19 mouse cellular contexts compared by ENCODE assay signal in the genomic region with DNA sequence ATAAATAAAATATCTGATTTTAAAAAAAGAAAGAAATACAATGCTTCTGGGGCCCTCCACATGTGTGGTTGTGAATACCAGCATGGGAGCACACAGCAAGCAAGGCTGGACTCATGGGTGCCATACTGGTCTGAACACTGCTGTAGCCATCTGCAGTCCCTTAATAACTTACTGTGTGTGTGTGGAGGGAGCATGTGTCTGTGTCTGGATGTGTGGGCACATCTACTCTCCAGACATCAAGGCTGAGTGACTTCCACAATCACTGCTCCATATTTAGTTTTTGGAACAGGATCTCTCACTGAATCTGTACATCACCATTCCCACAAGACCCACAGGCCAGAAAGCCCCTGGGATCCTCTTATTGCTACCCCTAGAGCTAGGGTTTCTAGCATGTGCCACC.
"Had no signal": no experiment of that assay in that cellular context is flagged by ENCODE, and none has a peak within 500 bp of the region (broad histone marks: within the 10 kb centered on the region; RNA-seq: fewer than 3 reads in every experiment).

No protein-coding gene starts in this region.

- H3K27me3 ChIP-seq: midbrain, embryonic 12.5 days; neural tube, embryonic 13.5 days; neural tube, embryonic 15.5 days had no signal

- H3K36me3 ChIP-seq: midbrain, embryonic 10.5 days; midbrain, embryonic 12.5 days; neural tube, embryonic 13.5 days; neural tube, embryonic 15.5 days had no signal

- H3K4me3 ChIP-seq: midbrain, embryonic 10.5 days; midbrain, embryonic 12.5 days; myocyte; neural tube, embryonic 13.5 days; neural tube, embryonic 15.5 days had no signal

- DNase-seq: lung, adult 18-20 months; lung, embryonic 14.5 days; lung, postnatal 10 days; lung, postnatal 4 days; midbrain, embryonic 14.5 days; retina, postnatal 1 day; right cerebral cortex, adult 18-20 months; right cerebral cortex, postnatal 25 days; right cerebral cortex, postnatal 4 days; spleen, adult 18-20 months; thymus, adult 18-20 months; thymus, postnatal 14 days; thymus, postnatal 36 days had no signal

- H3K27ac ChIP-seq: midbrain, embryonic 10.5 days; midbrain, embryonic 12.5 days; neural tube, embryonic 13.5 days; neural tube, embryonic 15.5 days had no signal

- ATAC-seq: midbrain, embryonic 16.5 days had no signal

- H3K9me3 ChIP-seq: midbrain, embryonic 10.5 days; midbrain, embryonic 12.5 days; neural tube, embryonic 13.5 days; neural tube, embryonic 15.5 days had no signal
